Mouse (Mus musculus) megakaryocyte, embryonic 14.5 days (primary cell): ENCODE results near the gene Erich4.

Experiments
- FLI1 ChIP-seq: IDR thresholded peaks from 2 replicates; pipeline ENCODE4 v1.6.1; 2012; ENCODE audit warnings: low read length, inconsistent platforms, mixed read lengths
- GATA1 ChIP-seq: IDR thresholded peaks from 3 replicates; pipeline ENCODE4 v1.6.1; 2012; ENCODE audit warnings: mixed read lengths, low read length, inconsistent platforms, borderline replicate concordance

GRCm38 (mm10) chr7:25579441-25579840 lies 36.3 kb downstream of the Erich4 start:
- TF ChIP-seq FLI1 (no peak), GATA1 (no peak)
